ENCODE assay signal across 8 mouse cellular contexts in the genomic region with DNA sequence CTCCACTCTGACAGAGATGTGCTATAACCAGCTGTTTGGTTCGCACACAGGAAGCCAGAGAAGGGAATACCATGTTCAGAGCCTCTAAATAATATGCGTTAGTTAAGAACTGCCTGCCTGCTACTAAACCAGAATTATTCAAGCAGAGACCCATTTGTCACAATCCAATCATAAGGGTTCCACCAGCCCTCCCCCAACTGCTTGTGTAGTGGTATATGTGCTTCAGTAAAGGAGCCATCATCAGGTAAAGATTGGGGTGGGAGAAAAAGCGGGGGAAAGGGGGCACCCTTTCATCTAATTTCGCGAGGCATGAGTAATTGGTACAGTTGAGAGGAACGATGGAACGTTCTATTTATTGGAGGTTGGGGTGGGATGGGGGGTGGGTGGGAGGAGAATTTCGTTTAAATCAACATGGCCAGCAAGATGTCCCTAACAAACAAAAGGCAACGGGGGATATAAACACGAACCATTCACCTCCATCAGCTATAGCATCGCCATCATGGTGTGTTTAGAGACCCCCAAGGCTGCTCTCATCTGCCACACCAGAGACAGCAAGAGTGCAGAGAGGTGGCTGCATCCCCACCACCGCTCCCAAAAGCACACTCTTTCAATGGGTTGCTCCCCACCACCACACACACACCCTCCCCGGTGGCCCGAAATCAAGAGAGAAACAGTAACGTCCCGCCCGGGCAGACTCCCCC. TPM values are rescaled to one million over a fixed set of nuclear protein-coding genes. Genes with fewer than 3 reads are reported as not detected.
DNase-seq lines count a peak whose midpoint lies in the region; ATAC-seq lines count a peak whose summit lies in the region.

No protein-coding gene starts in this region.

- H3K9ac ChIP-seq in heart, embryonic 15.5 days, result peak overlapping the region; percentile 97
- H3K9ac ChIP-seq in hindbrain, embryonic 16.5 days (ENCODE audit: low read depth, low read length), result peak overlapping the region; percentile 88
- H3K9ac ChIP-seq in midbrain, embryonic 16.5 days (ENCODE audit: low read depth, low read length), result peak overlapping the region; percentile 87

- H3K27ac ChIP-seq in heart, embryonic 15.5 days, result peak overlapping the region; percentile 98
- peak overlapping the region; percentile 94 for H3K27ac ChIP-seq in hindbrain, embryonic 16.5 days (ENCODE audit: low read depth, low read length)
- H3K27ac ChIP-seq in midbrain, embryonic 16.5 days (ENCODE audit: low read length), result peak overlapping the region; percentile 96

- H3K4me2 ChIP-seq in heart, embryonic 15.5 days, result peak overlapping the region; percentile 83
- peak overlapping the region; percentile 65 for H3K4me2 ChIP-seq in hindbrain, embryonic 16.5 days (ENCODE audit: low read length)
- peak overlapping the region; percentile 85 for H3K4me2 ChIP-seq in midbrain, embryonic 16.5 days (ENCODE audit: low read length)

- DNase-seq in heart, postnatal 14 days, result no peak
- DNase-seq in B cell, adult 2 months, result peak; percentile 32 to 37
- peak; percentile 17 for DNase-seq in brain, adult 2 months (ENCODE audit: low read depth, low spot score)
- DNase-seq in urinary bladder, postnatal 4 days (ENCODE audit: low spot score in 2 of 2), result no peak

- WGBS in heart, embryonic 15.5 days, result 4% methylated on average over 17 of the region's 17 CpGs
- 4% methylated on average over 17 of the region's 17 CpGs for WGBS in hindbrain, embryonic 16.5 days
- WGBS in midbrain, embryonic 16.5 days, result 1% methylated on average over 17 of the region's 17 CpGs

- H3K4me1 ChIP-seq in heart, embryonic 15.5 days (replicated peaks), result peaks cover 20% of the 10 kb centered on the region
- peaks cover 8% of the 10 kb centered on the region for H3K4me1 ChIP-seq in hindbrain, embryonic 16.5 days (ENCODE audit: control insufficient read depth, insufficient read depth, low read depth, low read length)
- H3K4me1 ChIP-seq in midbrain, embryonic 16.5 days (ENCODE audit: control insufficient read depth, insufficient read depth, low read length), result peaks cover 18% of the 10 kb centered on the region

- no peaks in the 10 kb centered on the region for H3K36me3 ChIP-seq in heart, embryonic 15.5 days
- no peaks in the 10 kb centered on the region for H3K36me3 ChIP-seq in hindbrain, embryonic 16.5 days (ENCODE audit: control insufficient read depth, insufficient read depth, low read length)
- H3K36me3 ChIP-seq in midbrain, embryonic 16.5 days (ENCODE audit: control insufficient read depth, insufficient read depth, low read length), result no peaks in the 10 kb centered on the region

- intact Hi-C loops in heart, postnatal 14 days (cut with DNase I), result loop anchor here (2.0 to 5.0 kb wide), 2 partner anchors 128 to 145 kb away; no protein-coding TSS in a partner anchor

- H3K27me3 ChIP-seq in heart, embryonic 15.5 days, result no peaks in the 10 kb centered on the region
- no peaks in the 10 kb centered on the region for H3K27me3 ChIP-seq in hindbrain, embryonic 16.5 days (replicated peaks; ENCODE audit: control insufficient read depth, insufficient read depth, low read length)
- H3K27me3 ChIP-seq in midbrain, embryonic 16.5 days (ENCODE audit: control insufficient read depth, insufficient read depth, low read depth, low read length), result no peaks in the 10 kb centered on the region

- H3K4me3 ChIP-seq in heart, embryonic 15.5 days, result peak overlapping the region; percentile 99
- H3K4me3 ChIP-seq in hindbrain, embryonic 16.5 days (ENCODE audit: low read length), result peak overlapping the region; percentile 86
- peak overlapping the region; percentile 98 for H3K4me3 ChIP-seq in midbrain, embryonic 16.5 days (ENCODE audit: low read depth, low read length)

- H3K9me3 ChIP-seq in heart, embryonic 15.5 days (replicated peaks), result no peaks in the 10 kb centered on the region
- no peaks in the 10 kb centered on the region for H3K9me3 ChIP-seq in hindbrain, embryonic 16.5 days (ENCODE audit: control insufficient read depth, low read length)
- H3K9me3 ChIP-seq in midbrain, embryonic 16.5 days (replicated peaks; ENCODE audit: control insufficient read depth, low read length, poor library complexity, severe bottlenecking), result no peaks in the 10 kb centered on the region

- no peak for ATAC-seq in heart, embryonic 15.5 days (replicated peaks; ENCODE audit: insufficient number of reproducible peaks, insufficient read depth, low FRiP score, low read depth)
- ATAC-seq in hindbrain, embryonic 16.5 days, result peak; percentile 48
- peak; percentile 53 for ATAC-seq in midbrain, embryonic 16.5 days
- no peak for ATAC-seq in erythroid progenitor cell, adult 5-6 weeks (replicated peaks; ENCODE audit: low FRiP score, poor library complexity, severe bottlenecking)

RNA-seq across cellular contexts. Expression of a gene that starts 8.1 kb away (rescaled TPM):
- polyA plus RNA-seq in heart, embryonic 15.5 days (2015; fragmentation: Nextera tagmentation; extraction: Ambion mirVana), result 39.2 and 41.9 TPM in 2 replicates
- total RNA-seq in heart, postnatal 14 days (2021), result 10 to 100 TPM; 24.6 to 26.2 TPM
- polyA plus RNA-seq in hindbrain, embryonic 16.5 days (2015; fragmentation: Nextera tagmentation; extraction: Ambion mirVana), result 53.6 and 57.2 TPM in 2 replicates
- polyA plus RNA-seq in midbrain, embryonic 16.5 days (2015; fragmentation: Nextera tagmentation; extraction: Ambion mirVana), result 61.0 and 62.5 TPM in 2 replicates
- total RNA-seq in erythroid progenitor cell, adult 5-6 weeks (2015; ENCODE audit: low replicate concordance), result 67.1 and 128 TPM in 2 replicates
- total RNA-seq in erythroid progenitor cell, adult 5-6 weeks (2017; ENCODE audit: low replicate concordance), result 44.2 and 64.2 TPM in 2 replicates

Comparison
In these comparisons a context has a peak if more than half of its experiments do, and no peak if none do; other contexts are left out.
1. ATAC-seq: peak in hindbrain, embryonic 16.5 days (single experiment) and midbrain, embryonic 16.5 days (single experiment); none in heart, embryonic 15.5 days (single experiment) and erythroid progenitor cell, adult 5-6 weeks (single experiment).
2. DNase-seq: peak in B cell, adult 2 months (2 of 2) and brain, adult 2 months (single experiment); none in heart, postnatal 14 days (0 of 2) and urinary bladder, postnatal 4 days (0 of 2).
3. Peak in every context shown above with its lines, with median percentiles within 50 percentile points of each other: H3K27ac ChIP-seq, H3K4me2 ChIP-seq, H3K4me3 ChIP-seq and H3K9ac ChIP-seq.